Mouse (Mus musculus): ENCODE data around the gene Raver1.

The Raver1 gene

DNA sequence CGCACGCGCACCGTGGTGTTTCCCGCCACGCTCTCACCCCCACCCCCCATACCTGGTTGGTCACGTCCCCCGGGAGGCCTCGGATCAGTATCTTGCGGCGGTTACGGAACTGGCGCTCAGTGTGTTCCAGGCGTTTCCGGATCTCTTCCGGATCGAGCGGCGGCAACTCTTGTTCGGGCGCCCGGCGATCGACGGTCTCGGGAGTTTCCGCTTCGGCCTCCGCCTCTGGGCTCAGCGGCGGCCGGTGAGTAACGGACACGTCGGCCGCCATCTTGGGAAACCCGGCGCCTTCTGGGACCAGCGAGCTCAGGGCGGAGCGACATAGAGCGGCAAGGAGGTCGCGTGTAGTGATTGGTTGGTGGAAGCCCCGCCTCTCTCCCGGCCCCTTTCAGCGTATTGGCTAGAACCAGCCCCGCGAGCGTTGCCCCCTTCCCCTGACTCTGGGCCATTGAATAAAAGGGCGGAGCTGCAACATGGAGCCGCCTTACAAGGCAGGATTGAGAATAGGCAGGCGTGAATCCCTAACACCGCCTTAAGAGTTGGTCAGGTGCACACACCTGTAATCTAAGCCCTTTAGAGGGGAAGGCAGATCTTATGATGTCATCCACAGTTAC is at the start of gene Raver1, which contains the start of gene Gm38431:
TSS of gene Raver1 (minus strand) at position 302 of the 614 bp plus-strand sequence.
TSS of gene Gm38431 (minus strand) at position 291 of the 614 bp plus-strand sequence.
- peak; percentile 72 for DNase-seq (ENCODE audit: extremely low read depth, low read depth, low spot score)

DNA sequence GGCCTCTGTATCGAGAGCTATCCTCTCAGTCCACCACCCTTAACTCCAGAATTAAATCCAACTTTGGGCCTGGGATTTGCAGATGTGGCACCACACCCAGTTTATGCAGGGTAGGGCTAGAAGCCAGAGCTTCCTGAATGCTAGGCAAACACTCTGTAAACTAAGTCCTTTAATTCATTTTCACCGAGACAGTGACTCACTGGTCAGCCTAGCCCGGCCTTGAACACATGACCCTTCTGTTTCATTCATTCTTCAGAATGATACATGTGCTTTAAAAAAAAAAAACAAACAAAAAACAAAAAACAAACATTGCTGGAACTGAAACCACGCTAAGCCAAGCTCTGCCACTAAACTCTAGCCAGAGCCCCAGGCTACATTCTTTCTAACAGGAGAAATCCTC is 46.6 kb upstream of the Raver1 start:
- DNase-seq (ENCODE audit: extremely low read depth, low read depth, low spot score), result no peak

- DNase-seq (ENCODE audit: extremely low read depth, low read depth, low spot score), result no peak
Observed at GRCm38 (mm10) chr9:21137229-21137628, 45.4 kb upstream of the Raver1 start.

GRCm38 (mm10) chr9:21136401-21136800 is 44.6 kb upstream of the Raver1 start:
- DNase-seq (ENCODE audit: extremely low read depth, low read depth, low spot score), result no peak

GRCm38 (mm10) chr9:21135941-21136381 is 44.2 kb upstream of the Raver1 start:
- no peak for DNase-seq (ENCODE audit: extremely low read depth, low read depth, low spot score)

GRCm38 (mm10) chr9:21135329-21135890 is 43.6 kb upstream of the Raver1 start:
- no peak for DNase-seq (ENCODE audit: extremely low read depth, low read depth, low spot score)

DNA sequence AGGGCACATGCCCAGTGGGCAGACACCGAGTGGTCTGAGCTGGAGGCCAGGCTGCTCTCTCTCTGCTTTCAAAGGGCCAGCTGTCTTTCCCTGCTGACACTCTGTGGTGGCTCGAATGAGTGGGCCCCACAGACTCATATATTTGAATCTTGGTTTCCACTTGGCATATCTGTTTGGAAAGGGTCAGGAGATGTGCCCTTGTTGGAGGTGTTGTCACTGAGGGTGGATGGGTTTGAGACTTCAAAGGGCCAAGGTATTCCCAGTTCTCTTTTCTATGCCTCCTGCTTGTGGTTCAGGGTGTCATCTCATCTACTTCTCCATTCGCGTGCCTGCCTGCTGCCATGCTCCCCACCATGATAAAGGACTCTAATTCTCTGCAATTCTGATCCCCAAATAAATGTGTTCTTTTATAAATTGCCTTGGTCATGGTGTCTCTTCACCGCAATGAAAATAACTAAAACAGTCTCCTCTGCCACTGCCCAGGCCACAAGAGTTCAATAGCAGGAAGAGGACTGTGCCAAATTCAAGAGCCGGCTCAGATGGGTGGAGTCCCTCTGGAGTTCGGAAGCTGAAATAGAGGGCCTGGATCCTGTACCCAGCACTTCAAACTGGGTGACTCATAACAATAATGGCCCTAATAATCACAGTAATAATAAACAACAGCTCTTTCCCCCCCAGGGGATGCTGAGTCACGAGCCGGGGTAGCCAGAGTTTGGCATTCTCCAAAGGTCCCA is 43.0 kb upstream of the Raver1 start:
- DNase-seq (ENCODE audit: extremely low read depth, low read depth, low spot score), result no peak

DNA sequence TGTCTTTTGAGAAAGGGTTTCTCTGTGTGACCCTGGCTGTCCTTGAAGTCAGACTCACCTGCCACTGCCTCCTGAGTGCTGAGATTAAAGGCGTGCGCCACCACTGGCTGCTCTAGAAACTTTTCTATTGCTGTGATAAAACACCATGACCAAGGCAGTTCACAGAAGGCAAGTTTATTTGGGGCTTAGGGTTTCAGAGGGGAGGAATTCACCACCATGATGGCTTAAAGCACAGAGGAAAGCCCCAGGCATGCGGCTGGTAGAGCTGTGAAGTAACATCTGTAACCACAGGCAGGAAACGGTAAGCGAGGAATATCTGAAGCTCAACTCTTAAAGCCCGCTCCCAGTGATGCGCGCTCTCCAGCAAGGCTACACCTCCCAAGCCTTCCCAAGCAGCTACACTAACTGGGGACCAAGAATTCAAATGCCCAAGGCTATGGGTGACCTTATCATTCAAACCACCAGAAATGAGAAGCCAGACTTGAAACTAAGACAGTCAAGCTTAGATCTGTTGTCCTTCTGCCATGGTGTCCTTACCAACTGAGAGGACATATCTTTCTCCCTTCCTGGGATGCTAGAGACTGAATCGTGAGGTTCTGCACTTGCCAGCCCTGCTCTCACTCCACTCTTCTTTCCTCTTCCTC is 41.4 kb upstream of the Raver1 start:
- no peak for DNase-seq (ENCODE audit: extremely low read depth, low read depth, low spot score)

DNA sequence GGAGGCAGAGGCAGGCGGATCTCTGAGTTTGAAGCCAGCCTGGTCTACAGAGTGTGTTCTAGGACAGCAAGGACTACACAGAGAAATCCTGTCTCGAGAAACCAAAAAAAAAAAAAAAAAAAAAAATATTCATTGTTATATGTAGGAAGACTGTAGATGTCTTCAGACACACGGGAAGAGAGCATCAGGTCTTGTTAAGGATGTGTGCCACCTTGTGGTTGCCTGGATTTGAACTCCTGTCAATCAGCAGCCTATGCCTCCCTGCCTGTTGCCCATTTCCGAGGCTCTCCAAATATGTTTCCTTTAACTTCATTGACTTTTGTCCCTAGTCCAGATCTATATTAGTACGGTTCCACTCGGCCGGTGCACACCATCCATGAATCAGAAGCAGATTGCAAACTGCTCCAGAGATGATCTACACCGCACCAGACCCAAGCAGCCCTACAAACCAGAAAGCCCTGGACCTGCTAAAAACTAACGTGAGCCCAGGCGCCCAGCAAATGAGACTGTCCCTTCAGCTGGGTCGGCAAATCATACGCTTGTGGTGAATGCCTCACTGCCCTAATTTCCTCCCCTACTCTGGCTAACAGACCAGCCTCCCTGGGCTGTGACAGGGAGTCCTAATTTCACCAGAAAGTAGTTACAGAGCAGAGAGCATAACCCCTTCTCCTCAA is 40.4 kb upstream of the Raver1 start:
- DNase-seq (ENCODE audit: extremely low read depth, low read depth, low spot score), result no peak

DNA sequence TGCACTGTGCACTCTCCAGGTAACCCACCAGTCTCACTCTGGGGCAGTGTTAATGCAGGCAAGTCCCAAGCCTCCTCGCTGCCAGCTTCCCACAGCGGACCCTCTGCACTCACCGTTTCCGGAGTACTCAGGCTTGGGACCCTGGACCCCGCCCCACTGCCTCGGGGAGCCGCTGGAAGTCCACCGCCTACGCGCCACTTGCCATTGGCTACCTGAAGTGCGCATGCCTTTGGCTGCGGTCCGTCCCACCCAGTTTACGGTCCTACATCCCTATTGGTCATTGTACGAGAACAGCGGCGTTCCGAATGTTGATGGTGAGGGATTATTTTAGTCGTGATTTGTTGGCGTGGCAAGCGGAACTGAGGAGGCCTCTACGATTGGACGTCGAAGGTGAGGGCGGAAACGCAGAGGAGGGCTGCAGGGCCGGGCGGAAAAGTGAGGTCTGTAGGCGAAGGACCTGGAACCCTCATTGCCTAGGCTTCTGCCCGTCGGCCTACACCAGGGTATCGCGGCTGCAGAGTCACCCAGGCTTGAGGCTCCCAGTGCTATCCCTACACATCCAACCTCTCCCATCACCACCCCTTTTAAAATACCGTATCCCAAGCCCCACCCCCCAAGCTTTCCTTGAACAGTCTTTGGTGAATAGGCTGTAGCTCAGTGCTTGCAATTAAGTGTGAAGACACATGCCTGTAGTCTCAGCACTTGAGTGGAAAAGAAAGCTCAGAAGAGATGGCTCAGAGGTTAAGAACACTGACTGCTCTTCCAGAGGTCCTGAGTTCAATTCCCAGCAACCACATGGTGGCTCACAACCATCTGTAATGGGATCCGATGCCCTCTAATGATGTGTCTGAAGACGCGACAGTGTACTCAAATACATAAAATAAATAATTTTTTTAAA is 39.5 kb upstream of the Raver1 start, which contains the start of gene Tyk2:
TSS of gene Tyk2 (minus strand) at position 185 of the 898 bp plus-strand sequence.
- DNase-seq (ENCODE audit: extremely low read depth, low read depth, low spot score), result peak; percentile 95

DNA sequence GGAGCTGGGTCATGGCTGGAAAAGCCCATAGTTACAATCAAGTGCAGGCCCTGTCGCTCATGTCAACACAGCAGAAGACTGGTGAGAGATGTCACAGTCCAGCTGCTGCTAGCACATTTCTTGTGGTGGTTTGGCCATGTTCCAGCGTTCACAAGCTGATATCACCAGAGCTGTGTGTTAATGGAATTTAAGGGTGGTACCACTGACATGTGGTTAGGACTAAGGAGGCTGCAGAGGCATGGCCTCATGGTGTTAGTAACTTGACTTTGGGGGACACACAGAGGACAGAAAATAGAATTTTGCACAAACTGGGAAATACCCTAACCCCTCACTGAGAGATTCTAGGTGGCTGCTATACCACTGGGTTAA is 34.4 kb upstream of the Raver1 start:
- DNase-seq (ENCODE audit: extremely low read depth, low read depth, low spot score), result no peak

GRCm38 (mm10) chr9:21125502-21126258 is 33.9 kb upstream of the Raver1 start:
- DNase-seq (ENCODE audit: extremely low read depth, low read depth, low spot score), result no peak

- no peak for DNase-seq (ENCODE audit: extremely low read depth, low read depth, low spot score)
Observed at GRCm38 (mm10) chr9:21124837-21125236, 33.0 kb upstream of the Raver1 start.

GRCm38 (mm10) chr9:21121483-21121882 is 29.7 kb upstream of the Raver1 start:
- DNase-seq (ENCODE audit: extremely low read depth, low read depth, low spot score), result no peak

GRCm38 (mm10) chr9:21117073-21117472 is 25.3 kb upstream of the Raver1 start:
- DNase-seq (ENCODE audit: extremely low read depth, low read depth, low spot score), result no peak

DNA sequence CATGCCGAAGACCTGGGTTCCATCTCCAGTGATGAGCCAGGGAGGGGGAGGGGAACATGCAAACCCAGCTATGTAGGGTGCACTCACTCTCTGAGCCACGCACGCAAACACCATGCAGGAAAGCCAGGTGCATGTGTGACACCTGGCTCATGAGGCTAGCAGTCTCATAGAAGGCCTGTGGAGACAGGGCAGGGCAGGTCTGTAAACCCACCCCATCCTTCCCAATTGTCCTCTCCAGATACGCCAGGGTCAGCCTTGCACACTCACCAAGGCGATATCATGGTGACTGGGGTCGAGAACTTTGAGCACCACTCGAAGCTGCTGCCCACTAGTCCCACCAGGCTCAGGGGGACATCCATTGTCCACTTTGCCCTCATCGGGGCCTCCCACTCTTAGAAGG is 23.3 kb upstream of the Raver1 start:
- no peak for DNase-seq (ENCODE audit: extremely low read depth, low read depth, low spot score)

GRCm38 (mm10) chr9:21114190-21114589 is 22.4 kb upstream of the Raver1 start:
- DNase-seq (ENCODE audit: extremely low read depth, low read depth, low spot score), result no peak

DNA sequence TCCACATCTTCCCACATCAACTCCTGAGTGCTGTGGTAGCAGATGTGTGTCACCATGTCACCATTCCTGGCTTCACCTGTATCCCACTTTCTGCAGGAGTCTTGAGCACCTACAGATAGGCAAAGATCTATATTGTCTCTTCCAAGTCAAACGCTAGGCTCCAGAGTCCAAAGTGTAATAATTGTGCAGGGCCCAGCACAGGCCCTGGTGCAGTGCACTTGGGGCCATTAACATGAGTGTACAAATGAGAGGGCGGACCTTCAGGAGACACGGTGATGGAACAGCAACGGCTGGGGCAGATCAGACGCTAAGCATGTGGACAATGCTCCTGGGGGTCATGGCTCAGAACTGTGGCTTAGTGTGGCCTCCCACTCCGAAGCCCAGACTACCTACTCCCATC is 21.9 kb upstream of the Raver1 start:
- no peak for DNase-seq (ENCODE audit: extremely low read depth, low read depth, low spot score)

DNA sequence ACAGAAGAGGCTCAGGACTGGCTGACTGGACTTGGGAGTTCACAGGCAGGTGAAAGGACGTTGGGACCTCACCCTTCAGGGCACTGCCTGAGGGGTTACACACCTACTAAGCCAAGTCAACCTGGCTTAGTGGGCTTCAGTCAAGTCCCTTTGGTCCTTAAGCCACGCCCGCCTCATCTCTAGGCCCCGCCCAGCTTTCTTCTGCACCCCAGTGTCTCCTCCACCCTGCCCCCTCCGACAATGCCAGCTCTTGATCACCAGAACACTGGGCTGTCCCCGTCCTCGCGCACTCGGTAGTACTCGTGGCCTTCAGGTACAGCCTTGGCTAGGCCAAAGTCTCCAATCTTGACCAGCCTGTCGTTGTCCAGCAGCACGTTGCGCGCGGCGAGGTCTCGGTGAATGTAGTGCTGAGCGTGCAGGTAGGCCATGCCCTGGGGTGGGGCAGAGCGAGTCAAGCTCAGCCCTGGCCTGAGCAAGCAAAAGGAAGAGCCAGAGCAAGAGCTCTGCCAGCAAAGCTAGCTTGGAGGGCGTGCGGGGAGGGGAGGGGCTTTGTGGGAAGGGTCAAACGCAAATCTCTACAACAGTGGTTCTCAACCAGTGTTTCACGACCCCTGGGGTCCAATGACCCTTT is 15.9 kb upstream of the Raver1 start:
- DNase-seq (ENCODE audit: extremely low read depth, low read depth, low spot score), result no peak

Measured in fat pad, adult 2 months (tissue).